Mouse (Mus musculus): ENCODE measurements around the gene Daxx. TPM values are rescaled to one million over a fixed set of nuclear protein-coding genes. Genes with fewer than 3 reads are reported as not detected.

Gene Daxx
- total RNA-seq, 2 experiments from 2014 or later, result 28.7 to 44.5 TPM

- peak; percentile 64 for ATAC-seq (replicated peaks; ENCODE audit: poor library complexity)
Measured at GRCm38 (mm10) chr17:33919351-33920281, 10.4 kb downstream of the Daxx start.

- ATAC-seq (replicated peaks; ENCODE audit: poor library complexity), result peak; percentile 42
Measured at GRCm38 (mm10) chr17:33920282-33921097, 11.3 kb downstream of the Daxx start.

GRCm38 (mm10) chr17:33921361-33921760 lies 12.1 kb downstream of the Daxx start:
- ATAC-seq (replicated peaks; ENCODE audit: poor library complexity), result no peak

DNA sequence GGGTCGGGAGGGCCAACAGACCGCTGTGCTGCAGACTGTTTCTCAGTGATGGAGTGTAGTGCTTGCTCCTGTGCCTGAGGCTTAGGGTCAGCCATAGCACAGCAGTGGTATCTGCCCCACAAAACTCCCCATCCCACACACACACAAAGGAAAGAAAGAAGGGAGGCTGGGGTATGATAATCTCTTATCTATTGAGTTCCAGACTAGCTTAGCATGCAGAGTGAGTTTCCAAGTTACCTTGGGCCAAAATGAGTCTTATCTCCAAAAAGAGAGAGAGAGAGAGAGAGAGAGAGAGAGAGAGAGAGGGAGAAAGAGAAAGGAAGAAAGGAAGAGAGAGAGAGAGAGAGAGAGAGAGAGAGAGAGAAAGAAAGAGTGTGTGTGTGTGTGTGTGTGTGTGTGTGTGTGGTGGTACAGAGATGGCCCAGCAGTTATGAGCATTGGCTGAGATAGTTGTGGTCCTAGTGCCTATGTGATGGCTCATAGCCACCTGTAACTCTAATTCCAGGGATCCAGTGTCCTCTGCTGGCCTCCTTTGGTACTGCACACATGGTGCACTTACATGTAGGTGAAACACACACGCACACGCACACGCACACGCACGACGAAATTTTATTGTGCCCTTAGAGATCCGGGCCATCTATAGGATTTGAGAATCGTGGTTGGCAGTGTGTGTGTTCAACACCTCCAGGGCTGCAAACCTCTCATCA lies 15.5 kb downstream of the Daxx start:
- ATAC-seq (replicated peaks; ENCODE audit: poor library complexity), result peak; percentile 29

- no peak for ATAC-seq (replicated peaks; ENCODE audit: poor library complexity)
Measured at GRCm38 (mm10) chr17:33925406-33926116, 16.3 kb downstream of the Daxx start.

DNA sequence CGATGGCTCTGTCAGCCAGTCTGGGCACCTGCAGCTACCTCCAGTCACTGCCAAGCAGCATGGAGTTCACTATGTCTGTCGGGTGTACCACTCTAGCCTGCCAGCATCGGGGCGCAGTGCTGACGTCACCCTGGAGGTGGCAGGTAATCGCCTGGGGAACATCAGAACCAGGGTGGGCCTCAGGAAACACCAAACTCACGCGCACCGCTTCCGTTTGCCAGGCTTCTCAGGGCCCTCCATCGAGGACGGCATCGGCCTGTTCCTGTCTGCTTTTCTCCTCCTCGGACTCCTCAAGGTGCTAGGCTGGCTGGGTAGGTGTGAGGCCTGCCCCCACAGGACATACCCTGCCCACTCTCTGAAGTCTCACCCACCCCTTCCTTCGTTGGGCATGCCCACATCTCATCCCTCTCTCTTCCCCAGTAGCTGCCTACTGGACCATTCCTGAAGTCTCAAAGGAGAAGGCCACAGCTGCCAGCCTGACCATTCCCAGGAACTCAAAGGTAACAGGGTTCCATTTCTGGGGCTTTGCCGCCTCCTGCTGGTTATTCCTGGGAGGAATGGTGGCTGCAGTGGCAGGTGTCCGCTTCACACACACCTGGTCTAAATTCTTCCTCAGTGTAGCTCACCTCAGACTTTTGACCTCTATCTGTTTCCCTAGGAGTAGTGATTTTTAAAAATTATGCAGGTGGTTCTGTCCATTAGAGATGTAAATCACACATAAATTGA lies 17.2 kb downstream of the Daxx start:
- no peak for ATAC-seq (replicated peaks; ENCODE audit: poor library complexity)

DNA sequence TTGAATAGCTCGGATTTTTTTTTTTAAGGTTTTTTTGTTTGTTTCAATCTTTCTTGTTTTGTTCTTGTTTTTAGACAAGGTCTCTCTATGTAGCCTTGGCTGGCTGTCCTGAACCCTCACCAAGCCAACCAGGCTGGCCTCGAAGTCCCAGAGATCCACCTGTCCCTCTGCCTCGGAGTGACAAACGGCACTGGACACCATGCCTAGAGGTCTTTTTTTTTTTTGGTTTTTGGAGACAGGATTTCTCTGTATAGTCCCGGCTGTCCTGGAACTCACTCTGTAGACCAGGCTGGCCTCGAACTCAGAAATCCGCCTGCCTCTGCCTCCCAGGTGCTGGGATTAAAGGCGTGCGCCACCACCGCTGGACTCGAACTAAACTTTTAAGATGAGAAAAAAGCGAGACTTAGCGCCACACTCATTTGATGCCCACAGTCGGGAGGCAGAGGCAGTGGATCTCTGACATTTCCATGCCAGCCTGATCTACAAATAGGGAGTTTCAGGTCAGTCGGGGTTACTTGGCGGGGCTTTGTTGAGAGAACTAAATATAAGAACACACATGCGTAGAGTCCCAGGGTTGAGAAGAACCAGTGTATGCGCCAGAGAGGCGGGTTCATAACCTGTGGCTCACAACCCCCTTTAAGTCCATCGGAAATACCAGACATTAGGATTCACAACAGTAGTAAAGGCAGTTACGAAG lies 19.2 kb downstream of the Daxx start:
- no peak for ATAC-seq (replicated peaks; ENCODE audit: poor library complexity)

DNA sequence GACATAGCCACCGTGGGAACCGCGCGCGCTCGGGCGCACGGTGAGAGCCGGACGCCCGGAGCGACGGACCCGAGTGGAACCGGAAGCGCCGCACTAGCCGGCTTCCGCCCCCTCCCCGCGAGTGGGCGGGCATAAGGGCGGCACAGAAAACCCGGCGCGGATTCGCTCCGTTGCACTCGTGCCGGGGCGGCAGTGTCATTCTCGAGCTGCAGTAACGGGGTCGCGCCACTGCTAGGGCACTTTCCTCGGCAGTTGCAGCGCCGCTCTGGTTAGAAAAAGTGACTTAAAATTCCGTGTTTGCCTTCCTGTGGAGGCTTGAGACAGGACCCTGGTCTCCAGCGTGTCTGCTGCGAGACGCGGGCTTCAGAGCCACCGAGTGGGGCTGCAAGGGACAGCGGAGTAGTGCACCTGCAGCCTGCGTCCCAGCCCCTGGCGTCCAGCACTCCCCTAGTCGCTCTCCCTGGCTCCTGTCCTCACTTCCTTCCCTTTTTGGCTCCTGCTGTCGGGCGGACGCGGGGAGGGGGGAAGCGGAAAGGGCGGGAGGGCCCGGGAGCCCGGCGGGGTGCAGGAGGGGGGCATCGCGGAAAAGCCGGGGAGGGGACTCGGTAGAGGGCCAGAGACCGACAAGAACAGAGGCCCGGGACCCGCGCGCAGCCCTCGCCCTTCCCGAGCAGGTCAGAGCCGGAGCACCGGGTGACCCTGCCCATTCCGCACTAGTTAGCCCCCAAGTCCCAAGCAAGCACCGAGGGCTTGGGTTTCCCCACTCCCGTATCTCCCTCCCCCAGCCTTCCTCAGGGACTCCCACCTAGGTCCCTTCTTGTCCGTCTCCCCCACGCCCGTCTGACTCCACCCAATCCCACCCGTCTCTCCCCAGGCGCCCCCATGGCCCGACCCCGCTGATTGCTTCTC lies 20.4 kb downstream of the Daxx start, which contains the start of gene Rgl2:
Gene Rgl2 (plus strand): TSS at position 173 of the 909 bp plus-strand sequence.
- peak; percentile 74 for ATAC-seq (replicated peaks; ENCODE audit: poor library complexity)

DNA sequence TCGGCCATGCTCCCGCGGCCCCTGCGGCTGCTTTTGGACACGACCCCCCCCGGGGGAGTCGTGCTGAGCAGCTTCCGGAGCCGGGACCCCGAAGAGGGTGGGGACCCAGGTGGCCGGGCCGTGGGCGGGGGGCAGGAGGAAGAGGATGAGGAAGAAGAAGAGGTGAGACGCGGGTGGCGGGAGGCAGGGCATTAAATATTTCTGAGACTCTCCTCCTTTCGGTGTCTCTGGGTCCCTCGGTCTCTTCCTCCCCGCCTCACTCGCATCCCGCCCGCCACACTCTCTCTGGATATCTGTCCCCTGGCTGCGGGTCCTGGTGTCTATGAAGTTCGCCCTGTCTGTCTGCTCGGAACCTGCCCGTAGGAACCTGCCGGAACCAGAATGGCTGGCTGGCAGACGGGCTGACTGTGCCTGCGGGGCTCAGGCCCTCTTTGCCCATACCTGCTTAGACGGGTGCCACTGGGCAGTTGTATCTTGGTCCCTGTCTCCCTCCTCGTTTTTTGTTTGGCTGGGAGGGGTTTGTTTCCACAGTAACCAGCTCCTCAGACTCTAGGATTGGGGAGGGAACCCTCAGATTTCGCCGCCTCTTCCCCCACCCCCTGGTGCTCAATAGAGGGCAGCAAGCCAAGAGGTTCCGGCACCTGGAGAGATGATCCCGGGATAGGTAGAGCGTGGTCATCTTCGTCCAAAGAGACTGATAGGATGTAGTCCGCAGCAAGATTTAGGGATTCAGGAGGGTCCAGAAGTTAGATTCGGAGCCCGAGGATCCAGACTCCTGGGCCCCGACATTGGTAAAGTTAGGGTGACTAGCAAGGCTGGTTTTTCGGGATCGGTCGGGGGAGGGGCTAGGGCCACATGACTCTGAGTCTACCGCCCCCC lies 21.3 kb downstream of the Daxx start:
- peak; percentile 27 for ATAC-seq (replicated peaks; ENCODE audit: poor library complexity)

DNA sequence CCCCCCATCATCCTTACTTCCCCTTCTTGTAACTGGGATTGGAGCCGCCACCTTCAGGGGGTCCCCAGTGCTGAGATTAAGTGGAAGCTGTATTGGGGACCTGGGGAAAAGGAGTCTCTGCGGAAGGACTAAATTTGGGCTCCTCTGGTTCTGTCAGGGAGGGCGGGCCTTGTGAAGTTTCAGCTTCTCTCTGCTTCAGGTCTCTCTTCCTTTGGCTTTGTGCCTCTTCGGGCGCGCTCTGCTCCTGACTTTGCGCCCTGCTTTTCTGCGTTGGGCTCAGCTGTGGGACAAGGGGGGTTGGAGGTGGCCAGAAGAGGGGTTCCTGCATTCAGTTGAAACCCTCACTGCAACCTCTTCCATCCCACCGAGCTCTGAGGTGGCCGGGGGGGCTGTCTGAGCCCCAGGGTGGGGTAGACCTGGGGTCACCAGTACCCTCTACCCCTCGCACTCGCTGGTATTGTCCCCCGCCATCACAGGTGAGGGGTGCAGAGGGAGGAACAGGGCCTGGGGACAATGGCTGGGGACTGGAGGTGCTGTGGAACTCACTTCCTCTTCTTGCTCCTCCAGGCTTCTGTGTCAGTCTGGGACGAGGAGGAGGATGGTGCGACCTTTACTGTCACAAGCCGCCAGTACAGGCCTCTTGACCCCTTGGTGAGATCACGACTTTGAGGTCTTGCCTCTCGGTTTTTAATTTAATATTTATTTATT lies 22.1 kb downstream of the Daxx start:
- no peak for ATAC-seq (replicated peaks; ENCODE audit: poor library complexity)

DNA sequence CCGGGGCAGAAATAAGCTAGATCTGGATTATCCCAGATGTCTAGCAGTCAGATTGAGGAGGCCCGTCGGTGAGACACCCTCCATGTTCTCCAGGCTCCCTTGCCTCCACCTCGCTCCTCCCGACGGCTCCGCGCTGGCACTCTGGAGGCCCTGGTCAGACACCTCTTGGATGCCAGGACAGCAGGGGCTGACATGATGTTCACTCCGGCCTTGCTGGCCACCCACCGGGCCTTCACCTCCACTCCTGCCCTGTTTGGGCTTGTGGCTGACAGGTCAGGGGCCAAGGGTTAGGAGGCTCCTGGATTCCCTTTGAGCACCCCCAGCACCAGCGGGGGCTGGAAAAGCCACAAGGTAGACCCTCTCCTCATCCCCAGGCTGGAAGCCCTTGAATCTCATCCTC lies 22.7 kb downstream of the Daxx start:
- no peak for ATAC-seq (replicated peaks; ENCODE audit: poor library complexity)

DNA sequence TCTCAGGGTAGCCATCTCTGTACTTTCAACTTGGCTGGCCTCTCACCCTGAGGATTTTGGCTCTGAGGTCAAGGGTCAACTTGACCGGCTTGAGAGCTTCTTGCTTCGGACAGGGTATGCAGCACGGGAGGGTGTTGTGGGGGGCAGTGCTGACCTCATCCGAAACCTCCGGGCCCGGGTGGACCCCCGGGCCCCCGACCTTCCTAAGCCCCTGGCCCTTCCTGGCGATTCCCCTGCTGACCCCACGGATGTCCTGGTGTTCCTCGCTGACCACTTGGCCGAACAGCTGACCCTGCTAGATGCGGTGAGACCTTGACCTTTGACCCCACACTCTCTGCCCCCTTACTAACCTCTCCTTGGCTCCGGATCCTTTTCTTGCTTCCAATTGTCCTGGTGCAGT lies 23.2 kb downstream of the Daxx start:
- ATAC-seq (replicated peaks; ENCODE audit: poor library complexity), result no peak

GRCm38 (mm10) chr17:33932970-33933369 lies 23.8 kb downstream of the Daxx start:
- no peak for ATAC-seq (replicated peaks; ENCODE audit: poor library complexity)

- ATAC-seq (replicated peaks; ENCODE audit: poor library complexity), result no peak
Measured at GRCm38 (mm10) chr17:33935422-33936055, 26.3 kb downstream of the Daxx start.

DNA sequence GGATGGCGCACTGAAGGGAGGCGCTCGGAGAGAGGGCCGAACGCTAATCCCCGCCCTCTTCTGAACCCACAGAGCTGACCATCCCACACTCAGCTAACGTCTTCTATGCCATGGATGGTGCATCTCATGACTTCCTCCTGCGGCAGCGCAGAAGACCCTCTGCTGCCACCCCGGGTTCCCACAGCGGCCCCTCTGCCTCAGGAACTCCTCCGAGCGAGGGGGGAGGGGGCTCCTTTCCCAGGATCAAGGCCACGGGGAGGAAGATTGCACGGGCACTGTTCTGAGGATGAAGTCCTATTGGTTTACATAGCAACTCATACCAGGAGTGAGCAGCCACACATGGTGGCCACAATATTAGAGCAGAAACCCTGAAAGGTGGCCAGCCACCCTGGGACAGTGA lies 27.8 kb downstream of the Daxx start:
- no peak for ATAC-seq (replicated peaks; ENCODE audit: poor library complexity)

- ATAC-seq (replicated peaks; ENCODE audit: poor library complexity), result no peak
Measured at GRCm38 (mm10) chr17:33938783-33939182, 29.6 kb downstream of the Daxx start.

All from megakaryocyte progenitor cell, adult 5-6 weeks (primary cell).